Mouse (Mus musculus): ENCODE results near the gene Pcsk4. TPM values are rescaled to one million over a fixed set of nuclear protein-coding genes. Genes with fewer than 3 reads are reported as not detected.

Pcsk4 gene
- total and polyA plus RNA-seq, 3 experiments, result 1.4 to 4.9 (median 1.8) TPM

GRCm38 (mm10) chr10:80371411-80371966 is 42.2 kb upstream of the Pcsk4 start:
- TF ChIP-seq EP300 (IDR thresholded peaks at IDR 0.05; ENCODE audit: insufficient read depth, low read depth, low read length), result no peak
- no peak for TF ChIP-seq CTCF (IDR thresholded peaks at IDR 0.05)
- TF ChIP-seq POLR2A (IDR thresholded peaks at IDR 0.05; ENCODE audit: insufficient read depth, low read depth, low read length), result no peak
- Histone ChIP-seq H3K36me3 (ENCODE audit: control insufficient read depth, insufficient read depth, low read length) (no peaks in the 10 kb centered on the region), H3K79me2 (replicated peaks; ENCODE audit: control insufficient read depth, insufficient read depth, low read length) (no peaks in the 10 kb centered on the region), H3K27ac (no peak overlapping the region), H3K4me1 (ENCODE audit: control insufficient read depth, insufficient read depth, low read length) (no peaks in the 10 kb centered on the region), H3K4me3 (no peak overlapping the region), H3K27me3 (ENCODE audit: control insufficient read depth, insufficient read depth, low read length) (no peaks in the 10 kb centered on the region), H3K9ac (ENCODE audit: low read depth, low read length) (no peak overlapping the region)
- DNase-seq, result no peak
- 13% methylated on average over 12 of the region's 12 CpGs for WGBS
- intact Hi-C loops (cut with DNase I), result loop anchor here (5.0 kb wide), 1 partner anchor 194 kb away; the partner anchor contains the start of gene Efna2

- Histone ChIP-seq H3K4me1 (ENCODE audit: control insufficient read depth, insufficient read depth, low read length) (no peaks in the 10 kb centered on the region), H3K27ac (no peak overlapping the region), H3K9ac (ENCODE audit: low read depth, low read length) (no peak overlapping the region), H3K27me3 (ENCODE audit: control insufficient read depth, insufficient read depth, low read length) (no peaks in the 10 kb centered on the region), H3K79me2 (replicated peaks; ENCODE audit: control insufficient read depth, insufficient read depth, low read length) (no peaks in the 10 kb centered on the region), H3K36me3 (ENCODE audit: control insufficient read depth, insufficient read depth, low read length) (no peaks in the 10 kb centered on the region), H3K4me3 (no peak overlapping the region)
- WGBS, result 70% methylated on average over 21 of the region's 21 CpGs
- TF ChIP-seq CTCF (IDR thresholded peaks at IDR 0.05) (peak; percentile 52), EP300 (IDR thresholded peaks at IDR 0.05; ENCODE audit: insufficient read depth, low read depth, low read length) (no peak)
- intact Hi-C loops (cut with DNase I), result loop anchor here (5.0 kb wide), 1 partner anchor 193 kb away; the partner anchor contains the start of gene Efna2
- DNase-seq, result no peak
Measured at GRCm38 (mm10) chr10:80369995-80370747, 40.9 kb upstream of the Pcsk4 start.

GRCm38 (mm10) chr10:80368392-80368791 is 39.1 kb upstream of the Pcsk4 start:
- no peak overlapping the region for H3K4me3 ChIP-seq
- WGBS, result 87% methylated on average over 6 of the region's 6 CpGs
- DNase-seq, result no peak
- no peaks in the 10 kb centered on the region for H3K27me3 ChIP-seq (ENCODE audit: control insufficient read depth, insufficient read depth, low read length)
- no peak overlapping the region for H3K27ac ChIP-seq
- no peaks in the 10 kb centered on the region for H3K4me1 ChIP-seq (ENCODE audit: control insufficient read depth, insufficient read depth, low read length)
- no peak overlapping the region for H3K9ac ChIP-seq (ENCODE audit: low read depth, low read length)
- no peaks in the 10 kb centered on the region for H3K36me3 ChIP-seq (ENCODE audit: control insufficient read depth, insufficient read depth, low read length)
- intact Hi-C loops (cut with DNase I), result no loop called here
- H3K79me2 ChIP-seq (replicated peaks; ENCODE audit: control insufficient read depth, insufficient read depth, low read length), result no peaks in the 10 kb centered on the region
- TF ChIP-seq CTCF (IDR thresholded peaks at IDR 0.05), result no peak
- TF ChIP-seq EP300 (IDR thresholded peaks at IDR 0.05; ENCODE audit: insufficient read depth, low read depth, low read length), result no peak
- no peak for TF ChIP-seq POLR2A (IDR thresholded peaks at IDR 0.05; ENCODE audit: insufficient read depth, low read depth, low read length)

- H3K4me1 ChIP-seq (ENCODE audit: control insufficient read depth, insufficient read depth, low read length), result no peaks in the 10 kb centered on the region
Measured at GRCm38 (mm10) chr10:80367954-80368353, 38.7 kb upstream of the Pcsk4 start.

GRCm38 (mm10) chr10:80365736-80366135 is 36.4 kb upstream of the Pcsk4 start:
- Histone ChIP-seq H3K4me1 (ENCODE audit: control insufficient read depth, insufficient read depth, low read length) (no peaks in the 10 kb centered on the region), H3K27me3 (ENCODE audit: control insufficient read depth, insufficient read depth, low read length) (no peaks in the 10 kb centered on the region; the same call in 1 of the 2 replicates), H3K36me3 (ENCODE audit: control insufficient read depth, insufficient read depth, low read length) (no peaks in the 10 kb centered on the region), H3K9ac (ENCODE audit: low read depth, low read length) (no peak overlapping the region), H3K4me3 (no peak overlapping the region), H3K79me2 (replicated peaks; ENCODE audit: control insufficient read depth, insufficient read depth, low read length) (no peaks in the 10 kb centered on the region), H3K27ac (no peak overlapping the region)
- no peak for DNase-seq
- TF ChIP-seq EP300 (IDR thresholded peaks at IDR 0.05; ENCODE audit: insufficient read depth, low read depth, low read length) (no peak), CTCF (IDR thresholded peaks at IDR 0.05) (no peak), POLR2A (IDR thresholded peaks at IDR 0.05; ENCODE audit: insufficient read depth, low read depth, low read length) (no peak)
- intact Hi-C loops (cut with DNase I), result no loop called here
- 59% methylated on average over 6 of the region's 6 CpGs for WGBS

More at GRCm38 (mm10) chr10:80367954-80368353, 38.7 kb upstream of the Pcsk4 start:
- no peak overlapping the region for H3K4me3 ChIP-seq
- no peak overlapping the region for H3K27ac ChIP-seq
- no peak for DNase-seq
- intact Hi-C loops (cut with DNase I), result no loop called here
- WGBS, result 45% methylated on average over 5 of the region's 5 CpGs
- no peaks in the 10 kb centered on the region for H3K36me3 ChIP-seq (ENCODE audit: control insufficient read depth, insufficient read depth, low read length)
- H3K79me2 ChIP-seq (replicated peaks; ENCODE audit: control insufficient read depth, insufficient read depth, low read length), result no peaks in the 10 kb centered on the region
- no peak for TF ChIP-seq EP300 (IDR thresholded peaks at IDR 0.05; ENCODE audit: insufficient read depth, low read depth, low read length)
- TF ChIP-seq POLR2A (IDR thresholded peaks at IDR 0.05; ENCODE audit: insufficient read depth, low read depth, low read length), result no peak
- TF ChIP-seq CTCF (IDR thresholded peaks at IDR 0.05), result no peak
- H3K9ac ChIP-seq (ENCODE audit: low read depth, low read length), result no peak overlapping the region
- no peaks in the 10 kb centered on the region for H3K27me3 ChIP-seq (ENCODE audit: control insufficient read depth, insufficient read depth, low read length)

- DNase-seq, result no peak
- H3K36me3 ChIP-seq (ENCODE audit: control insufficient read depth, insufficient read depth, low read length), result no peaks in the 10 kb centered on the region
- intact Hi-C loops (cut with DNase I), result no loop called here
- no peaks in the 10 kb centered on the region for H3K4me1 ChIP-seq (ENCODE audit: control insufficient read depth, insufficient read depth, low read length)
- WGBS, result 43% methylated on average over 6 of the region's 6 CpGs
- H3K79me2 ChIP-seq (replicated peaks; ENCODE audit: control insufficient read depth, insufficient read depth, low read length), result no peaks in the 10 kb centered on the region
- H3K27me3 ChIP-seq (ENCODE audit: control insufficient read depth, insufficient read depth, low read length), result no peaks in the 10 kb centered on the region; the same call in 1 of the 2 replicates
- no peak overlapping the region for H3K27ac ChIP-seq
- TF ChIP-seq POLR2A (IDR thresholded peaks at IDR 0.05; ENCODE audit: insufficient read depth, low read depth, low read length), result no peak
- TF ChIP-seq EP300 (IDR thresholded peaks at IDR 0.05; ENCODE audit: insufficient read depth, low read depth, low read length), result no peak
- TF ChIP-seq CTCF (IDR thresholded peaks at IDR 0.05), result no peak
- no peak overlapping the region for H3K9ac ChIP-seq (ENCODE audit: low read depth, low read length)
- H3K4me3 ChIP-seq, result no peak overlapping the region
Measured at GRCm38 (mm10) chr10:80363734-80364133, 34.4 kb upstream of the Pcsk4 start.
